Mouse (Mus musculus) adrenal gland, postnatal 25 days (tissue): ENCODE results near the gene 1190005I06Rik. TPM values are rescaled to one million over a fixed set of nuclear protein-coding genes. Genes with fewer than 3 reads are reported as not detected.

Experiments used
- total RNA-seq: library from RNA; stranded (reverse); gene quantifications from 2 replicates; pipeline ENCODE4 v1.2.3, GENCODE M21; 2021

Gene 1190005I06Rik
- total RNA-seq, 1 experiment from 2014 or later, result 12.3 TPM

Other genes with a start within 250 kb of the 1190005I06Rik start
- gene Gins2, start 58.3 kb downstream of the 1190005I06Rik start, total RNA-seq, result 12.2 and 12.4 TPM in 2 replicates
- not detected in 2 replicates for gene Gm27021, start 20.4 kb upstream of the 1190005I06Rik start, total RNA-seq
- gene Cox4i1, start 20.6 kb upstream of the 1190005I06Rik start, total RNA-seq, result 1,243 and 1,285 TPM in 2 replicates
- 84.6 and 90.1 TPM in 2 replicates for gene Emc8, start 20.9 kb upstream of the 1190005I06Rik start, total RNA-seq
- 26.9 and 51.2 TPM in 2 replicates for gene Irf8, start 88.7 kb upstream of the 1190005I06Rik start, total RNA-seq